Mouse (Mus musculus) adrenal gland (tissue): Measurements from ENCODE around the gene Ctdsp1.
"Not testable (repeated sequence)": the region's sequence is repeated elsewhere in the genome, so short reads cannot be mapped to it uniquely, and the experiment has no call there.

Experiments used
- intact Hi-C: fragments of 180-260 bp; cut with DNase I; formaldehyde crosslinking; loops from one replicate; pipeline ENCODE4 v1.15.1; 2025

Ctdsp1 gene

DNA sequence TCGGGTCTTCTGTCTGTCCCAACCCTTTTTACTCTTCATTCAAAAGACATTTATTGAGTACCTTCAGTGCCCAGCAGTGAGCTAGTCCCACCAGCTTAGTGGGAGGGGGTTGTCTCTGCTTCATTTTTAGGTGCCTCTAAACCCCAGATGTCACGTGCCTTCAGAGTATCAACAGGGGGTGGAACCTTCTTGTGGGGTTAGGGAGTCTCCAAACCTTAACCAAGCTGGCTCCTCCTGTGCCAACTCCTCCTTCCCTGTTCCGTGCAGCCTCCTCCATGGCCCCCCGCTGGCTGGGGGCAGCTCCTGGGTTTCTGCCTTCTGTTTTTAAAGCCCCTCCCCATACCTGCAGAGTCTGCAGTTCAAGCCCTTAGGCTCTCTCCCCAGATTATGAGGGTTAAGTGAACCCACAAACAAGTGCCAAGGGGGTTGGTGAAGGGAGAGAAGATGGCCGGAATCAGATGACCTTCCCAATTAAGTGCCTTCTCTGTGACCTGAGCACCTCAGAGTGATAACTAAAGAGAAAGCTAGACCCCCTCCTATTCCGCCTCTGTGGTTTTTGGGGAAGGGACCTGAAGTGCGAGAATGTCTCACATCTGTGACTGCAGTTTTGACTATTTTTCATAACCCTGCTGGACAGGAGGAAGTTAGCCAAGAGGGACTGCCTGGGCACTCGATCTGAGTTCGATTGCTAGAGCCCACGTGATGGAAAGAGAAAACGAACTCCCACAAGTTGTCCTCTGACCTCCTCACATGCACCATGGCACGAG is 5.3 kb downstream of the Ctdsp1 start:
- intact Hi-C loops: not testable (repeated sequence)

- intact Hi-C loops: no loop called here
Observed at GRCm38 (mm10) chr1:74397268-74397918, 6.1 kb downstream of the Ctdsp1 start.

DNA sequence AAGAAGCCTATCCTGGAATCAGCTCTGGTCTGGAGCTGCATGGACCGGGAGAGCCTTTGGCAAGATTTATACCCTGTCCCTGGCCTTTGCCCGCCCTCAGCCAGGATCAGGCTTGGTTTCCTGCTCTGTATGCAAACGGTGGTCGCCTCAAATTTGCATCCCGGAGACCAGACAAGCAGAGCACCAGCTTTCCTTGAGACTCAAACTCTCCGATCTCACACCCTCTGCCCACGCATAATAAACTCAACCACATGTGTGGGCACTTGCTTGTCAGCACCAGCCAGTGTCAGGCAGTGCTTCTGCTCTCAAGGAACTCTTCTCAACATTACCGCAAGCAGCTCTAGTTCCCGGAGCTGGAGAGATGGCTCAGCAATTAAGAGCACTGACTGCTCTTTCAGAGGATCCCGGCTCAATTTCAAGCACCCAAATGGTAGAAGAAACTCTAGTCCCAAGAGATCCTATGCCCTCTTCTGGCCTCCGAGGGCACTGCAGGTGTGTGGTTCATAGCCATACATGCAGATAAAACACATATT is 6.7 kb downstream of the Ctdsp1 start:
- intact Hi-C loops: no loop called here

GRCm38 (mm10) chr1:74400531-74400930 is 9.2 kb downstream of the Ctdsp1 start:
- intact Hi-C loops: loop anchor here (5.0 kb wide), 1 partner anchor 47 kb away; no protein-coding TSS in a partner anchor

DNA sequence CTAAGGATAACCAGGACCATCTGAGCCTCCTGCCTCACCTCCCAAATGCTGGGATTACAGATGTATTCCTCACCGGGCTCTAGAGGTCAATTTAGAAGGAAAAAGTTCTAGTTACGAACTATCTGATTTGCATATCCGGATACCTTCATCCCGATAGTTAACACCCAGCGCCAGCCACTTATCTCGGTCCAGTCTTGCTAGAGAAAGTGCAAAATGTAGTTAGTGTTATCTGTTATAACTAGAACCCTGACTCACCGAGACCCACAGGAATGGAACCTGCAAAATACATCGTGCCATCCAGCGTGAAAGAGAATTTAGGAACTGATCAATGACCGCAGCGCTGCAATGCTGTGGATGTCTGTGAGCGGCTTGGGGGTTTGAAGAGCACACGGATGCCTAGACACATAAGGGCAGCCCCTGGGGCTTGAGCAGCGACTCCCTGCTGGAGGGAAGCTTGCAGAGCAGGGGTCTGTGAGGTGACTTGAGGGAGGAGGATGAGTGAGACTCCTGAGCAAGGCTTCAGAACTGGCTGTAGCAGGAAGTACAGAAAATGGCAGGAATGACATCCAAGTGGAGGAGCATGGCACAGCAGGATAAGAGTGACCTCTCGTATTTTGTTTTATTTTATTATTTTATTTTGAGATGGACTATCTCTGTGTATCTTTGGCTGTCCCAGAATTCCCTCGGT is 9.8 kb downstream of the Ctdsp1 start:
- intact Hi-C loops: loop anchor here (5.0 kb wide), 1 partner anchor 46 kb away; no protein-coding TSS in a partner anchor

- intact Hi-C loops: loop anchor here (5.0 kb wide), 1 partner anchor 43 kb away; no protein-coding TSS in a partner anchor
Observed at GRCm38 (mm10) chr1:74404206-74404605, 12.9 kb downstream of the Ctdsp1 start.

- intact Hi-C loops: no loop called here
Observed at GRCm38 (mm10) chr1:74408589-74409504, 17.5 kb downstream of the Ctdsp1 start, which contains the start of gene Vil1. Vil1 (plus strand) TSS chr1:74409376.

GRCm38 (mm10) chr1:74411753-74412325 is 20.5 kb downstream of the Ctdsp1 start:
- intact Hi-C loops: no loop called here

- intact Hi-C loops: no loop called here
Observed at GRCm38 (mm10) chr1:74412711-74413110, 21.4 kb downstream of the Ctdsp1 start.

DNA sequence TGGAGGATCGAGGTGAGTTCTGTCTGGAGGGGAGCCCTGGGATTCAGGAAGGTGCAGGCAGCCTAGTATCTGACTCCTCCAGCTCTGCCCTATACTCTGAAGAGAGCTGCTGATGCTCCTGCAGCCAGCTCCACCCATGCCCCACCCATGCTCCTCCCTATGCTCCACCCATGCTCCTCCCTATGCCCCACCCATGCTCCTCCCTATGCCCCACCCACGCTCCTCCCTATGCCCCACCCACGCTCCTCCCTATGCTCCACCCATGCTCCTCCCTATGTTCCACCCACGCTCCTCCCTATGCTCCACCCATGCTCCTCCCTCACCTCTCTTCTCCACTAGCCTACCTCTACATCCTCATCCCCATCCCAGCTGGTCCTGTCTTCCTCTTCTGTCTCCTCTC is 23.8 kb downstream of the Ctdsp1 start:
- intact Hi-C loops: no loop called here

DNA sequence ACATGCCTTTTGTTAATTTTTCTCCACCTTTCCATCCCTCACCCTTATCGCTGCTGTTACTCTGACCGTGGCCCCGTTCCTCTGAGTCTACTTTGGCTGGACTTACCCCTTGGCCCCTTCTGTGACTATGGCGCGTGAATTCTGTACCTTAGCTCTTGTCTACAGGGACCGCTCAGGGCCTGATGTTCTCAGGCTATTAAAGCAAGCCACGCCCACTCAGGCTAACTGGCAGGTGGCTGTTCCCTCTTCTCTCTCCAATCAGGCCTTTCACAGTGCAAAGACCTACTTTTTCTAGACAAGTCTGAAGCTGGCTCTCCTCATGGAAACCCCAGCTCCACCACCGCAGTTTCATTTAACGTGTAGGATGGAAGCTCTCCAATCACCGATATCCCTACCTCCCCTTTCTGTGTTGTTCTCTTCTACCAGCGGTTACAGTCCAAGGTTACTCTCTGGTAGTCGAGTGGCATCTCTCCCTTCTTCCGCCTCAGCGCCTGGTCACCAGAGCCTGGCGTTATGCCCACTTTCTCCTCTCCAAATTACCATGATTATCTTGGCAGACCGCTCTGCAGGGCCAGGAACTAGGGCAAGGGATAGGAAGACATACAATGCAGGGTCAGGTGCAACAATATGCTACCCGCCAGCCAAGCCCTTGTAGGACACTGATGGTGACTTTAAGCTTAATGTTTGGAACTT is 27.6 kb downstream of the Ctdsp1 start:
- intact Hi-C loops: no loop called here

- intact Hi-C loops: no loop called here
Observed at GRCm38 (mm10) chr1:74419440-74419794, 28.1 kb downstream of the Ctdsp1 start.

- intact Hi-C loops: no loop called here
Observed at GRCm38 (mm10) chr1:74423147-74423546, 31.8 kb downstream of the Ctdsp1 start.

DNA sequence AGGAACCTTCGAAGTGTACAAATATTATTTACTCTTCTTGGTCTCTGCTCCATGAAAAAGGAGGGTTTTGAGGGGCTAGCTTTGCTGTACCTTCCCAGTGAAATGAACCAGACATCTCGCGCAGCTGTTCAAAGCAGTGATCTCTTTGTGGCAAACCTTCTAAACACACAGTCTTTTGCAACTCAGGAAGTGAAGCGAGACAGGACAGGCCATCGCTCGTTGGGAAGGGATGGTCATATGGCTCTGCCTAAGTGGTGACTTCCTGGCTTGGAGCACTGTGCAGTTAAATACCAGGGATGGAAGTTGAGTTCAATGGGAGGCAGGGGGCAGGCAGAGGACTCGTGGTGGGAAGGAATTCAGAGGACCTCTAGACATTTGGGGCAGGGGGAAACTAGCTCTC is 34.5 kb downstream of the Ctdsp1 start:
- intact Hi-C loops: no loop called here

GRCm38 (mm10) chr1:74433220-74433619 is 41.9 kb downstream of the Ctdsp1 start:
- intact Hi-C loops: no loop called here

GRCm38 (mm10) chr1:74434596-74434995 is 43.3 kb downstream of the Ctdsp1 start:
- intact Hi-C loops: no loop called here

DNA sequence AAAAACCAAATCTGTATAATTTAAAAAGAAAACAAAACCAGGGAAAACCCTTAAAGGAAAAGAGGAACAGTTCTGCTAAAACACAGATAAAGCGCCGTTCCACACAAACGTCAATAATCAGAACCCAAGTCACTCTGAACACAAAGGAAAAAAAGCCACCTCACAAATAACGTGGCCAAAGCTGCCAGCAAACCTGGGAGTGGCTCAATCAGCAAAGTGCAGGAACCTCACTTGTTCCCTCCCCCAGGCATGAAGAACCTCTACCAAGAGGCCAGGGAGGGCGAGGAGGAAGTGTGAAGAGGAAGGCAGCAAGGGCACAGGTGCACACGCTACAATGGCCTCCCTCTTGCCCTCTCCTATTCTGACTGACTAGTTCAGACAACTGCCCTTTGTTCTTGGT is 44.3 kb downstream of the Ctdsp1 start:
- intact Hi-C loops: no loop called here

DNA sequence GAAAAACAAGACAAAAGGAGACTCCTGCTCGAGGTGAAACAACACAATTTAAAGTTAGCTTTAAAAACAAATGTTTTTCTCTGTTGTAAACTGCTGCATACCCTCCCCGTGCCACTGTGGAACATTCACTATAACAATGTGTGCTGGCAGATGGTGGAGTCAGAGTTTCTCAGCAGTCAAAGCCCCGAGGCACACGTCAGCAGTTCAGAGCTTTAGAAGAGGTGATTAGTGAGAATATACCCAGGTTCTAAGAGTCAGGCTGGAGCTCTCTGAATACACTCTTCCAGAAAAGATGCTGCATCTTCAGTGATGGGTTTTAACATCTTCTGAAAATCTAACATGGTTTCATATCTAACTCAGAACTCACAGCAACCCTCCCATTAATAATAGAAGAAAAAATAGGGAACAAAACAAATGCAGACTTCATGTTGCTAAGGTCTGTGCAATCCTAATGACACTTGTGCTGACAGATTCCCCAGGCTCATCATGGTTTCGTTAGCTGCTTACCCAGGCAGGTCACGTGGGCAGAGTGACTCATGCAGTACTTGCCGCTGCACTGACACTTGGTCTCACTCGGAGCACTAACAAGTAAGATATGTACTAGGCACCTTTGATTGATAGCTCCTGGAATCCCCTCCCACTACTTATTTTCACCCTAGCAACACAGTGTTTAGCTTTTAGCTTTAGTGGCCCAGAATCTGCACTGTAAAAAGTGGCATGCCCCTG is 46.6 kb downstream of the Ctdsp1 start:
- intact Hi-C loops: no loop called here
